Mouse (Mus musculus): ENCODE results near the gene Pum1. TPM values are rescaled to one million over a fixed set of nuclear protein-coding genes. Genes with fewer than 3 reads are reported as not detected.

Pum1 gene
- polyA plus RNA-seq (2012; rRNA removed): 13.3 and 17.0 TPM in 2 replicates

GRCm38 (mm10) chr4:130662979-130663725 is at the start of gene Pum1:
Pum1 (plus strand) TSS chr4:130663321.

GRCm38 (mm10) chr4:130792376-130793179 is 129.5 kb downstream of the Pum1 start, which contains the start of gene Sdc3:
Sdc3 (plus strand) TSS chr4:130792537.

Other genes starting within 250 kb of the Pum1 start
- gene Nkain1, start 89.1 kb upstream of the Pum1 start, polyA plus RNA-seq (2012; rRNA removed): 1.4 and 2.7 TPM in 2 replicates
- gene Sdc3, start 129.2 kb downstream of the Pum1 start, polyA plus RNA-seq (2012; rRNA removed): 21.7 and 23.0 TPM in 2 replicates
- gene Laptm5, start 249.8 kb downstream of the Pum1 start, polyA plus RNA-seq (2012; rRNA removed): 25.1 and 41.9 TPM in 2 replicates